Comparison of ENCODE assay signal across 8 mouse cellular contexts in genomic region chr5:139138261-139138925, GRCm38 (mm10). TPM values are rescaled to one million over a fixed set of nuclear protein-coding genes. Genes with fewer than 3 reads are reported as not detected.
DNase-seq lines count a peak whose midpoint lies in the region; ATAC-seq and TF ChIP-seq lines count a peak whose summit lies in the region.

No protein-coding gene starts in this region.

- no peak for TF ChIP-seq EP300 in liver, postnatal 0 days (IDR thresholded peaks at IDR 0.05; ENCODE audit: low read depth)

- no peak overlapping the region for H3K4me2 ChIP-seq in neural tube, embryonic 13.5 days
- no peak overlapping the region for H3K4me2 ChIP-seq in forebrain, postnatal 0 days (ENCODE audit: low read depth)
- no peak overlapping the region for H3K4me2 ChIP-seq in liver, postnatal 0 days (ENCODE audit: low read depth, low read length)

- no peak overlapping the region for H3K9ac ChIP-seq in neural tube, embryonic 13.5 days
- H3K9ac ChIP-seq in forebrain, postnatal 0 days: no peak overlapping the region
- no peak overlapping the region for H3K9ac ChIP-seq in liver, postnatal 0 days (replicated peaks)

- no peaks in the 10 kb centered on the region for H3K36me3 ChIP-seq in neural tube, embryonic 13.5 days
- H3K36me3 ChIP-seq in forebrain, postnatal 0 days (ENCODE audit: insufficient read depth): no peaks in the 10 kb centered on the region
- H3K36me3 ChIP-seq in liver, postnatal 0 days (replicated peaks; ENCODE audit: insufficient read depth, low read length): no peaks in the 10 kb centered on the region

- TF ChIP-seq CTCF in forebrain, postnatal 0 days (IDR thresholded peaks at IDR 0.05; ENCODE audit: low read depth): no peak
- TF ChIP-seq CTCF in liver, postnatal 0 days (IDR thresholded peaks at IDR 0.05; ENCODE audit: low read depth): no peak

- ATAC-seq in neural tube, embryonic 13.5 days (ENCODE audit: low read depth): 0 out of 2 replicates have a peak, but pooled peaks have one; percentile 36
- ATAC-seq in forebrain, postnatal 0 days: peak; percentile 82
- no peak for ATAC-seq in liver, postnatal 0 days

- H3K9me3 ChIP-seq in neural tube, embryonic 13.5 days: no peaks in the 10 kb centered on the region
- H3K9me3 ChIP-seq in forebrain, postnatal 0 days (ENCODE audit: low read length): no peaks in the 10 kb centered on the region
- no peaks in the 10 kb centered on the region for H3K9me3 ChIP-seq in liver, postnatal 0 days (ENCODE audit: low read length)

- no peaks in the 10 kb centered on the region for H3K4me1 ChIP-seq in neural tube, embryonic 13.5 days (replicated peaks)
- H3K4me1 ChIP-seq in forebrain, postnatal 0 days (ENCODE audit: insufficient read depth): peaks cover 9% of the 10 kb centered on the region
- no peaks in the 10 kb centered on the region for H3K4me1 ChIP-seq in liver, postnatal 0 days (ENCODE audit: insufficient read depth)

- WGBS in neural tube, embryonic 13.5 days: 63% methylated on average over 12 of the region's 12 CpGs
- WGBS in forebrain, postnatal 0 days: 46% methylated on average over 12 of the region's 12 CpGs
- WGBS in liver, postnatal 0 days (ENCODE audit: insufficient replicate concordance): 71% methylated on average over 12 of the region's 12 CpGs

- no peaks in the 10 kb centered on the region for H3K27me3 ChIP-seq in neural tube, embryonic 13.5 days
- H3K27me3 ChIP-seq in forebrain, postnatal 0 days (ENCODE audit: insufficient read depth, low read length): no peaks in the 10 kb centered on the region
- no peaks in the 10 kb centered on the region for H3K27me3 ChIP-seq in liver, postnatal 0 days (ENCODE audit: insufficient read depth, low read length)

- no peak for DNase-seq in neural tube, embryonic 10.5 days (ENCODE audit: extremely low spot score, low spot score)
- peak; percentile 87 for DNase-seq in forebrain, postnatal 0 days
- peak; percentile 47 to 87 for DNase-seq in left cerebral cortex, adult 8-10 months (ENCODE audit: low spot score in 2 of 2)
- DNase-seq in right cerebral cortex, postnatal 10 days (ENCODE audit: low spot score in 2 of 2): peak; percentile 83 to 86
- DNase-seq in liver, postnatal 0 days: no peak
- DNase-seq in gastrocnemius, adult 8-10 months (ENCODE audit: low spot score in 2 of 2): no peak
- no peak for DNase-seq in adrenal gland, postnatal 36 days

- H3K27ac ChIP-seq in neural tube, embryonic 13.5 days (replicated peaks): peak overlapping the region; percentile 49
- H3K27ac ChIP-seq in forebrain, postnatal 0 days (ENCODE audit: low read depth, low read length): peak overlapping the region; percentile 64; the same call in 1 of the 2 replicates
- no peak overlapping the region for H3K27ac ChIP-seq in liver, postnatal 0 days (ENCODE audit: low read depth)

- H3K4me3 ChIP-seq in neural tube, embryonic 13.5 days: no peak overlapping the region
- no peak overlapping the region for H3K4me3 ChIP-seq in forebrain, postnatal 0 days (ENCODE audit: low read depth, low read length)
- H3K4me3 ChIP-seq in liver, postnatal 0 days (ENCODE audit: low read depth, low read length): no peak overlapping the region

RNA-seq across cellular contexts. Expression of gene Prkar1b, which starts 11.4 kb away (rescaled TPM):
- 183 and 196 TPM in 2 replicates for polyA plus RNA-seq in neural tube, embryonic 13.5 days (2015; fragmentation: Nextera tagmentation; extraction: Ambion mirVana)
- 253 and 303 TPM in 2 replicates for total RNA-seq in forebrain, postnatal 0 days (2014; rRNA removed)
- 361 and 392 TPM in 2 replicates for polyA plus RNA-seq in forebrain, postnatal 0 days (2015; fragmentation: Nextera tagmentation; extraction: Ambion mirVana)
- 100 to 1,000 TPM; 670 to 720 (median 701) TPM for total RNA-seq in left cerebral cortex, adult 8-10 months (2022)
- polyA plus RNA-seq in liver, postnatal 0 days (2015; fragmentation: Nextera tagmentation; extraction: Ambion mirVana): 0.43 and 0.62 TPM in 2 replicates
- 1 to 10 TPM in 1 of 4 experiments, under 1 TPM in 3; 0.70 to 1.5 (median 0.75) TPM for total RNA-seq in gastrocnemius, adult 8-10 months (2022)
- total RNA-seq in adrenal gland, postnatal 36 days (2021): 10 to 100 TPM; 20.2 to 52.4 TPM

RNA-seq across cellular contexts. Expression of gene Dnaaf5, which starts 11.6 kb away (rescaled TPM):
- 4.6 and 4.8 TPM in 2 replicates for polyA plus RNA-seq in neural tube, embryonic 13.5 days (2015; fragmentation: Nextera tagmentation; extraction: Ambion mirVana)
- 9.4 and 12.5 TPM in 2 replicates for total RNA-seq in forebrain, postnatal 0 days (2014; rRNA removed)
- polyA plus RNA-seq in forebrain, postnatal 0 days (2015; fragmentation: Nextera tagmentation; extraction: Ambion mirVana): 2.0 and 2.6 TPM in 2 replicates
- 1 to 10 TPM; 6.0 to 8.9 (median 6.9) TPM for total RNA-seq in left cerebral cortex, adult 8-10 months (2022)
- polyA plus RNA-seq in liver, postnatal 0 days (2015; fragmentation: Nextera tagmentation; extraction: Ambion mirVana): 1.3 and 1.4 TPM in 2 replicates
- 10 to 100 TPM; 16.6 to 20.3 (median 17.4) TPM for total RNA-seq in gastrocnemius, adult 8-10 months (2022)
- 10 to 100 TPM; 22.7 to 22.8 TPM for total RNA-seq in adrenal gland, postnatal 36 days (2021)

Comparison
In these comparisons a context has a peak if more than half of its experiments do, and no peak if none do; other contexts are left out.
1. DNase-seq: peak in forebrain, postnatal 0 days (single experiment), left cerebral cortex, adult 8-10 months (2 of 2) and right cerebral cortex, postnatal 10 days (2 of 2); none in neural tube, embryonic 10.5 days (single experiment), liver, postnatal 0 days (single experiment), gastrocnemius, adult 8-10 months (0 of 2) and adrenal gland, postnatal 36 days (0 of 2).
2. RNA of gene Prkar1b, which starts 11.4 kb away (total RNA-seq): 670 to 720 TPM in left cerebral cortex, adult 8-10 months, 253 to 303 TPM in forebrain, postnatal 0 days and 20.2 to 52.4 TPM in adrenal gland, postnatal 36 days; 0.70 to 1.5 TPM in gastrocnemius, adult 8-10 months; every median in the first group is over 4 times any median in the second.